Mouse (Mus musculus) heart, embryonic 10.5 days (tissue): ENCODE measurements around the gene Sh2d3c. TPM values are rescaled to one million over a fixed set of nuclear protein-coding genes. Genes with fewer than 3 reads are reported as not detected.

Experiments
- DNase-seq: peaks from one replicate; pipeline ENCODE4 v3.0.0-alpha.2; 2017; ENCODE audit warnings: low spot score
- H3K27ac ChIP-seq: fragments of 300-500 bp; sonication (generic); 2 replicates; pipeline ENCODE4 v1.5.1; 2016; ENCODE audit warnings: mild to moderate bottlenecking
- H3K27me3 ChIP-seq: fragments of 300-500 bp; sonication (generic); 2 replicates; pipeline ENCODE4 v1.6.1; 2016; ENCODE audit warnings: mild to moderate bottlenecking; ENCODE audit not compliant: poor library complexity, insufficient read depth, severe bottlenecking
- H3K36me3 ChIP-seq: fragments of 300-500 bp; sonication (generic); 2 replicates; pipeline ENCODE4 v1.6.1; 2016; ENCODE audit warnings: mild to moderate bottlenecking, moderate library complexity
- H3K4me1 ChIP-seq: fragments of 300-500 bp; sonication (generic); 2 replicates; pipeline ENCODE4 v1.6.1; 2016; ENCODE audit warnings: mild to moderate bottlenecking
- H3K4me3 ChIP-seq: fragments of 300-500 bp; sonication (generic); 2 replicates; pipeline ENCODE4 v1.5.1; 2016; ENCODE audit warnings: mild to moderate bottlenecking, moderate library complexity
- H3K9me3 ChIP-seq: fragments of 300-500 bp; sonication (generic); 2 replicates; pipeline ENCODE4 v1.6.1; 2016; ENCODE audit warnings: mild to moderate bottlenecking, moderate library complexity
- WGBS: fragments of 180-500 bp; shearing (Covaris S2); methylation state at CpG from one replicate; pipeline ENCODE4 v1.1.7; 2016; 5-methylcytosine and 5-hydroxymethylcytosine counted together
- polyA plus RNA-seq: library from polyadenylated mRNA; unstranded; fragments of >200 nt; fragmentation: Nextera tagmentation; extraction: Ambion mirVana; gene quantifications from 2 replicates; pipeline ENCODE4 v1.2.1, GENCODE M21; 2016

Sh2d3c gene
- polyA plus RNA-seq, 1 experiment from 2014 or later = 35.4 TPM

- Histone ChIP-seq H3K4me1 (peaks cover 39% of the 10 kb centered on the region), H3K4me3 (peak within 1 kb of the TSS; percentile 74), H3K9me3 (no peaks in the 10 kb centered on the region), H3K27me3 (peaks cover 24% of the 10 kb centered on the region), H3K27ac (peak within 1 kb of the TSS; percentile 87), H3K36me3 (no peaks in the 10 kb centered on the region)
- under 1% methylated on average over 46 of the region's 46 CpGs for WGBS
- DNase-seq = peak; percentile 99
These were observed 54.7 kb downstream of the Sh2d3c start, which contains the start of the genes Ttc16 and Ptrh1 for GRCm38 (mm10) chr2:32775359-32776074. Ttc16 (minus strand) TSS chr2:32775633. Ptrh1 (plus strand) TSS chr2:32775786.

GRCm38 (mm10) chr2:32776192-32776591, 55.3 kb downstream of the Sh2d3c start:
- 25% methylated on average over 22 of the region's 22 CpGs for WGBS
- no peaks in the 10 kb centered on the region for H3K36me3 ChIP-seq
- H3K9me3 ChIP-seq = no peaks in the 10 kb centered on the region
- no peak for DNase-seq
- H3K4me1 ChIP-seq = peaks cover 36% of the 10 kb centered on the region
- H3K27me3 ChIP-seq = peaks cover 23% of the 10 kb centered on the region
- 0 out of 2 replicates have a peak overlapping the region, but pooled peaks have one; percentile 87 for H3K27ac ChIP-seq
- peak overlapping the region; percentile 74 for H3K4me3 ChIP-seq

- Histone ChIP-seq H3K9me3 (no peaks in the 10 kb centered on the region), H3K4me3 (no peak overlapping the region), H3K27me3 (peaks cover 23% of the 10 kb centered on the region), H3K27ac (no peak overlapping the region), H3K36me3 (no peaks in the 10 kb centered on the region), H3K4me1 (peaks cover 29% of the 10 kb centered on the region)
- DNase-seq = no peak
- WGBS = 90% methylated on average over 6 of the region's 6 CpGs
These were observed 57.2 kb downstream of the Sh2d3c start for GRCm38 (mm10) chr2:32778081-32778480.

GRCm38 (mm10) chr2:32779131-32779530, 58.3 kb downstream of the Sh2d3c start:
- WGBS = 13% methylated on average over 8 of the region's 8 CpGs
- Histone ChIP-seq H3K4me1 (peaks cover 32% of the 10 kb centered on the region), H3K4me3 (no peak overlapping the region), H3K36me3 (no peaks in the 10 kb centered on the region), H3K27ac (no peak overlapping the region), H3K27me3 (peaks cover 23% of the 10 kb centered on the region), H3K9me3 (no peaks in the 10 kb centered on the region)
- DNase-seq = peak; percentile 85

- Histone ChIP-seq H3K4me3 (no peak overlapping the region), H3K9me3 (no peaks in the 10 kb centered on the region), H3K36me3 (no peaks in the 10 kb centered on the region), H3K27me3 (peaks cover 23% of the 10 kb centered on the region), H3K4me1 (peaks cover 33% of the 10 kb centered on the region), H3K27ac (no peak overlapping the region)
- no peak for DNase-seq
- 82% methylated on average over 6 of the region's 6 CpGs for WGBS
These were observed 58.9 kb downstream of the Sh2d3c start for GRCm38 (mm10) chr2:32779714-32780113.

GRCm38 (mm10) chr2:32781710-32782109, 60.9 kb downstream of the Sh2d3c start:
- Histone ChIP-seq H3K9me3 (no peaks in the 10 kb centered on the region), H3K4me3 (no peak overlapping the region), H3K4me1 (peaks cover 21% of the 10 kb centered on the region), H3K27ac (no peak overlapping the region; the same call in 1 of the 2 replicates), H3K36me3 (no peaks in the 10 kb centered on the region), H3K27me3 (peaks cover 17% of the 10 kb centered on the region)
- no peak for DNase-seq
- 68% methylated on average over 6 of the region's 6 CpGs for WGBS

- DNase-seq = no peak
- no peaks in the 10 kb centered on the region for H3K27me3 ChIP-seq
- H3K27ac ChIP-seq = peak within 1 kb of the TSS; percentile 69
- 47% methylated on average over 4 of the region's 4 CpGs for WGBS
- H3K4me3 ChIP-seq = no peak within 1 kb of the TSS; the same call in 1 of the 2 replicates
- H3K36me3 ChIP-seq = no peaks in the 10 kb centered on the region
- H3K9me3 ChIP-seq = no peaks in the 10 kb centered on the region
- peaks cover 16% of the 10 kb centered on the region for H3K4me1 ChIP-seq
These were observed 63.3 kb downstream of the Sh2d3c start, which contains the start of gene Cfap157 for GRCm38 (mm10) chr2:32784048-32784681. Cfap157 (minus strand) TSS chr2:32784428.

GRCm38 (mm10) chr2:32787176-32787575, 66.3 kb downstream of the Sh2d3c start:
- no peak for DNase-seq
- H3K4me3 ChIP-seq = no peak overlapping the region
- H3K9me3 ChIP-seq = no peaks in the 10 kb centered on the region
- WGBS = 58% methylated on average over 6 of the region's 6 CpGs
- peaks cover 8% of the 10 kb centered on the region for H3K4me1 ChIP-seq
- H3K36me3 ChIP-seq = 0 out of 2 replicates have a peak, but pooled peaks cover 4% of the 10 kb centered on the region
- no peaks in the 10 kb centered on the region for H3K27me3 ChIP-seq
- H3K27ac ChIP-seq = no peak overlapping the region

- WGBS = 59% methylated on average over 2 of the region's 2 CpGs
- Histone ChIP-seq H3K4me3 (no peak overlapping the region), H3K27me3 (no peaks in the 10 kb centered on the region), H3K4me1 (peaks cover 8% of the 10 kb centered on the region), H3K36me3 (peaks cover 11% of the 10 kb centered on the region), H3K27ac (no peak overlapping the region), H3K9me3 (no peaks in the 10 kb centered on the region)
- DNase-seq = no peak
These were observed 67.7 kb downstream of the Sh2d3c start for GRCm38 (mm10) chr2:32788581-32788980.

- no peaks in the 10 kb centered on the region; the same call in 1 of the 2 replicates for H3K4me1 ChIP-seq
- no peak overlapping the region for H3K4me3 ChIP-seq
- H3K27me3 ChIP-seq = no peaks in the 10 kb centered on the region
- 74% methylated on average over 6 of the region's 6 CpGs for WGBS
- no peak overlapping the region for H3K27ac ChIP-seq
- no peaks in the 10 kb centered on the region for H3K9me3 ChIP-seq
- peaks cover 36% of the 10 kb centered on the region for H3K36me3 ChIP-seq
- no peak for DNase-seq
These were observed 70.4 kb downstream of the Sh2d3c start for GRCm38 (mm10) chr2:32791297-32791696.

- no peaks in the 10 kb centered on the region for H3K27me3 ChIP-seq
- H3K4me1 ChIP-seq = peaks cover 21% of the 10 kb centered on the region
- H3K36me3 ChIP-seq = peaks cover 66% of the 10 kb centered on the region
- no peak for DNase-seq
- WGBS = 82% methylated on average over 13 of the region's 13 CpGs
- no peak overlapping the region for H3K27ac ChIP-seq
- no peaks in the 10 kb centered on the region for H3K9me3 ChIP-seq
- H3K4me3 ChIP-seq = no peak overlapping the region
These were observed 75.0 kb downstream of the Sh2d3c start for GRCm38 (mm10) chr2:32795748-32796418.

GRCm38 (mm10) chr2:32798251-32798962, 77.6 kb downstream of the Sh2d3c start:
- H3K4me3 ChIP-seq = no peak overlapping the region
- peak; percentile 79 for DNase-seq
- H3K27ac ChIP-seq = peak overlapping the region; percentile 67; the same call in 1 of the 2 replicates
- H3K36me3 ChIP-seq = peaks cover 78% of the 10 kb centered on the region
- H3K4me1 ChIP-seq = peaks cover 21% of the 10 kb centered on the region
- no peaks in the 10 kb centered on the region for H3K27me3 ChIP-seq
- no peaks in the 10 kb centered on the region for H3K9me3 ChIP-seq
- 40% methylated on average over 10 of the region's 10 CpGs for WGBS
